20 mouse cellular contexts compared by ENCODE assay signal in genomic region chr12:34249160-34249559, GRCm38 (mm10).
A peak's percentile ranks its signal among the peaks of the same experiment; 100 is the strongest.
DNase-seq lines count a peak whose midpoint lies in the region; ATAC-seq and TF ChIP-seq lines count a peak whose summit lies in the region.
"Had no signal": no experiment of that assay in that cellular context is flagged by ENCODE, and none has a peak within 500 bp of the region (broad histone marks: within the 10 kb centered on the region; RNA-seq: fewer than 3 reads in every experiment).

No protein-coding gene starts in this region.

- no peaks in the 10 kb centered on the region for H3K4me1 ChIP-seq in kidney, postnatal 0 days (replicated peaks; ENCODE audit: insufficient read depth, low read length)
- H3K4me1 ChIP-seq: forebrain, embryonic 12.5 days; hindbrain, embryonic 12.5 days; intestine, embryonic 15.5 days had no signal

- no peaks in the 10 kb centered on the region for H3K27me3 ChIP-seq in kidney, postnatal 0 days (ENCODE audit: insufficient read depth, low read length)
- H3K27me3 ChIP-seq: forebrain, embryonic 12.5 days; heart, embryonic 13.5 days; hindbrain, embryonic 12.5 days; intestine, embryonic 15.5 days had no signal

- H3K9me3 ChIP-seq in kidney, postnatal 0 days (replicated peaks; ENCODE audit: low read length) = no peaks in the 10 kb centered on the region
- H3K9me3 ChIP-seq: forebrain, embryonic 12.5 days; heart, embryonic 13.5 days; hindbrain, embryonic 12.5 days; intestine, embryonic 15.5 days had no signal

- no peak overlapping the region for H3K4me2 ChIP-seq in kidney, postnatal 0 days (ENCODE audit: low read length)
- H3K4me2 ChIP-seq: forebrain, embryonic 12.5 days; heart, embryonic 13.5 days; hindbrain, embryonic 12.5 days; intestine, embryonic 15.5 days had no signal

- no peak overlapping the region for H3K4me3 ChIP-seq in kidney, postnatal 0 days (replicated peaks; ENCODE audit: low read depth, low read length)
- H3K4me3 ChIP-seq: forebrain, embryonic 12.5 days; heart, embryonic 13.5 days; hindbrain, embryonic 12.5 days; intestine, embryonic 15.5 days had no signal

- no peak overlapping the region for H3K9ac ChIP-seq in kidney, postnatal 0 days (ENCODE audit: low read depth, low read length)
- H3K9ac ChIP-seq: forebrain, embryonic 12.5 days; heart, embryonic 13.5 days; hindbrain, embryonic 12.5 days; intestine, embryonic 15.5 days had no signal

- WGBS in kidney, postnatal 0 days = 68% methylated on average over 1 of the region's 1 CpGs

- DNase-seq in kidney, postnatal 0 days (ENCODE audit: low spot score) = peak; percentile 15
- no peak for DNase-seq in kidney, adult 11 months
- DNase-seq in 416B (ENCODE audit: low read depth) = peak; percentile 88
- peak; percentile 0 for DNase-seq in induced T-regulatory cell, adult 2 months (ENCODE audit: low read depth)
- DNase-seq in layer of hippocampus, adult 9-10 months (ENCODE audit: low spot score) = no peak
- no peak for DNase-seq in spleen, postnatal 4 days (ENCODE audit: low spot score in 2 of 2)
- no peak for DNase-seq in gastrocnemius, postnatal 25 days
- DNase-seq: adrenal gland, adult 8-10 months; adrenal gland, postnatal 36 days; cerebellum, adult 2 months; cerebellum, postnatal 14 days; gastrocnemius, postnatal 10 days; heart, postnatal 36 days had no signal

- ATAC-seq in kidney, postnatal 0 days (replicated peaks; ENCODE audit: low FRiP score, low read depth) = no peak
- peak; percentile 45; the same call in 1 of the 2 replicates for ATAC-seq in common myeloid progenitor, adult 5-6 weeks (replicated peaks; ENCODE audit: low read depth, poor library complexity, severe bottlenecking)
- ATAC-seq: forebrain, embryonic 16.5 days; hindbrain, embryonic 16.5 days; intestine, embryonic 15.5 days had no signal

- no peaks in the 10 kb centered on the region for H3K36me3 ChIP-seq in kidney, postnatal 0 days (ENCODE audit: insufficient read depth, low read length)
- H3K36me3 ChIP-seq: forebrain, embryonic 12.5 days; heart, embryonic 13.5 days; hindbrain, embryonic 12.5 days; intestine, embryonic 15.5 days had no signal

- TF ChIP-seq CTCF in kidney, postnatal 0 days (IDR thresholded peaks at IDR 0.05; ENCODE audit: low read depth) = no peak

- H3K27ac ChIP-seq in kidney, postnatal 0 days = no peak overlapping the region
- H3K27ac ChIP-seq: forebrain, embryonic 12.5 days; heart, embryonic 13.5 days; hindbrain, embryonic 12.5 days; intestine, embryonic 15.5 days had no signal

Comparison
In these comparisons a context has a peak if more than half of its experiments do, and no peak if none do; other contexts are left out.
1. DNase-seq: peak in kidney, postnatal 0 days (single experiment), 416B (single experiment) and induced T-regulatory cell, adult 2 months (single experiment); none in kidney, adult 11 months (single experiment), layer of hippocampus, adult 9-10 months (single experiment), spleen, postnatal 4 days (0 of 2) and gastrocnemius, postnatal 25 days (single experiment).